Mouse (Mus musculus): ENCODE results near the gene Msh5. TPM values are rescaled to one million over a fixed set of nuclear protein-coding genes. Genes with fewer than 3 reads are reported as not detected.
A peak's percentile ranks its signal among the peaks of the same experiment; 100 is the strongest.

Gene Msh5
- total RNA-seq, 1 experiment = 2.7 TPM

DNA sequence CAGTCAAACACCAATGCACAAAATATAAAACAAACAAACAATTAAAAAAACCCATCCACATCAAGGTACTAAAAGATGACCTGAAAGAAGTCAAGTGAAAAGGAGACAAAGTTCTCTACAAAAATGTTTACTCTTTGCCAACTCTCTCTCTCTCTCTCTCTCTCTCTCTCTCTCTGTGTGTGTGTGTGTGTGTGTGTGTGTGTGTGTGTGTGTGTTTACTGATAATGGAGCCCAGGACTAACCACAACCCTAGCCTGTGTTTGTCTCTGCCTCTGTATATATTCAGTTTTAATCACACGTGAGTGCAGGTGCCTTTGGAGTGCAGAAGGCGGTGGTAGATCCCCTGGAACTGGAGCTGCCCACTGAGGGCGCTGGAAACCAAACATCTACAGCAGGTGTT is 10.5 kb upstream of the Msh5 start:
- H3K36me3 ChIP-seq (ENCODE audit: control insufficient read depth, insufficient read depth, low read length, poor library complexity, severe bottlenecking) = peaks cover 43% of the 10 kb centered on the region

DNA sequence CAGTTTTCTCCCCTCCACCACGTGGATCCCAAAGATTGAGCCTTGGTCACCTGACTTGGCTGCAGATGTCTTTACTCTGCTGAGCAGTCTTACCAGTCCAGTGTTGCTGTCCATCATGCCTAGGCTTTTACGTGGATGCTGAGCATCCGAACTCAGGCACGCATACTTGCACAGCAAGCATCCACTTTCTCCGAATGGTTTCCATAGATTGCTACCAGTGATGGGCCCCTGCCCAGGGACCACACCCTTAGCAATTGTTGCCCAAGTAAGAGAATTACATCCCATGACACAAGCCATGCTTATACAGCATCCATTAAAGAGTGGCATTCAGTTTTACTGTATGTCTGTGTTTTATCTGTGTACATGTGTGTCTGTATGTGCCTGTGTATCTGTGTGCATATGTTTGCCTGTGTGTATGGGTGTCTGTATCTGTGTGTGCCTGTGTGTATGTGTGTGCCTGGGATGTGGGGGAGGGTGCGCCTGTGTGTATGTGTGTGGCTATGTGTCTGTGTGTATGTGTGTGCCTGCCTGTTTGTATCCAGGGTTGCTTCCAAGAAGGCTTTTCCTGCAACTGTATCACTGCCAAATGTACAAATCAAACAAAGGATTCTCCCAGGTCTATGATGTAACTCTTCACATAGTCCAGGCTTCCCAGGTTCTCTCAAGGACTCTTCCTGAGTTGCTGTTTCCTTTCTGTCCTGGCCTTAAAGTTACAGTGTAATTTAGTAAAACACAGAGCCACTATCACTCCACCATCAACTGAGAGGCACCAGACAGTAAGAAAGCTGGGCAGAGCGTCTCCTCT is 9.3 kb upstream of the Msh5 start:
- peaks cover 38% of the 10 kb centered on the region for H3K36me3 ChIP-seq (ENCODE audit: control insufficient read depth, insufficient read depth, low read length, poor library complexity, severe bottlenecking)
- no peak for TF ChIP-seq MAFK (IDR thresholded peaks at IDR 0.05; ENCODE audit: insufficient read depth, low read depth, low read length)
- no peak for TF ChIP-seq ZNF384 (IDR thresholded peaks at IDR 0.05; ENCODE audit: low read depth, low read length)
- no peak for TF ChIP-seq HCFC1 (IDR thresholded peaks at IDR 0.05; ENCODE audit: borderline replicate concordance, insufficient read depth, low read length)
- TF ChIP-seq ZC3H11A (IDR thresholded peaks at IDR 0.05; ENCODE audit: borderline replicate concordance, low read depth, low read length) = no peak
- no peak for TF ChIP-seq CHD2 (IDR thresholded peaks at IDR 0.05; ENCODE audit: low read depth, low read length)
- peaks cover 0 to 26% of the 10 kb centered on the region in 2 experiments; a peak in 3 of 4 replicates for H3K4me1 ChIP-seq (ENCODE audit: control insufficient read depth in 2 of 2, insufficient read depth in 2 of 2, low read length in 2 of 2, poor library complexity in 1 of 2)
- in situ Hi-C loops (cut with MboI; ENCODE audit: low sequenced_read_pairs in 2 of 2, unreplicated experiment in 2 of 2) = no loop called here
- H3K4me3 ChIP-seq (ENCODE audit: insufficient read depth in 1 of 2, low read depth in 1 of 2, low read length in 2 of 2, poor library complexity in 1 of 2, severe bottlenecking in 1 of 2) = no peak overlapping the region
- H3K27ac ChIP-seq (ENCODE audit: insufficient read depth, low read depth, low read length, poor library complexity, severe bottlenecking) = no peak overlapping the region
- no peak overlapping the region for H3K9ac ChIP-seq (ENCODE audit: insufficient read depth, low read depth, low read length, poor library complexity, severe bottlenecking)
- DNase-seq (ENCODE audit: low read depth, low spot score) = no peak
- H3K9me3 ChIP-seq (ENCODE audit: control insufficient read depth, insufficient read depth, low read depth, low read length) = no peaks in the 10 kb centered on the region

More for the DNA sequence above, 10.5 kb upstream of the Msh5 start:
- TF ChIP-seq ZC3H11A (IDR thresholded peaks at IDR 0.05; ENCODE audit: borderline replicate concordance, low read depth, low read length) = no peak
- no peak for TF ChIP-seq MAFK (IDR thresholded peaks at IDR 0.05; ENCODE audit: insufficient read depth, low read depth, low read length)
- TF ChIP-seq CHD2 (IDR thresholded peaks at IDR 0.05; ENCODE audit: low read depth, low read length) = no peak
- Histone ChIP-seq H3K9me3 (ENCODE audit: control insufficient read depth, insufficient read depth, low read depth, low read length) (no peaks in the 10 kb centered on the region), H3K27ac (ENCODE audit: insufficient read depth, low read depth, low read length, poor library complexity, severe bottlenecking) (no peak overlapping the region), H3K4me1 (ENCODE audit: control insufficient read depth in 2 of 2, insufficient read depth in 2 of 2, low read length in 2 of 2, poor library complexity in 1 of 2) (peaks cover 0 to 30% of the 10 kb centered on the region in 2 experiments), H3K9ac (ENCODE audit: insufficient read depth, low read depth, low read length, poor library complexity, severe bottlenecking) (no peak overlapping the region), H3K4me3 (ENCODE audit: insufficient read depth in 1 of 2, low read depth in 1 of 2, low read length in 2 of 2, poor library complexity in 1 of 2, severe bottlenecking in 1 of 2) (no peak overlapping the region)
- no peak for DNase-seq (ENCODE audit: low read depth, low spot score)
- in situ Hi-C loops (cut with MboI; ENCODE audit: low sequenced_read_pairs in 2 of 2, unreplicated experiment in 2 of 2) = no loop called here

DNA sequence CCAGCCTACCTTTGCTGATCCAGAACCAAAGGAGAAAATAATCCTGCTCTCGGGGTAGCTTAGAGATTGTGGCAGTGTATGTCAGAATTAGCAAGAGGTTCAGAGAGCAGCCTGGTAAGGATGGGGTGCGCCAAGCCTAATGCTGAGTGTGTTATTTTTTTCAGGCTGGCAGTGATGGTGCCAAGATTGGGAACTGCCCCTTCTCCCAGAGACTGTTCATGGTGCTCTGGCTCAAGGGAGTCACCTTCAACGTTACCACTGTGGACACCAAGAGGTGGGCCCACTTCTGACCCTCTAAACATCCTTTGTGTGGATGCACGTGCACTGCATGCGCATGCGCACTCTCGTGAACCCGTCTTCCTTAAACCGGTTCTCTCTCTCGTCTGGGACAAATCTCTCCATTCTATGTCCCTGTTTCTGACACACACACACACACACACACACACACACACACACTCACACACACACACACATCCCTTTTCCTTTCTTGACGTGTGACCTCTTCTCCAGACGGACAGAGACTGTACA is 5.8 kb upstream of the Msh5 start:
- in situ Hi-C loops (cut with MboI; ENCODE audit: low sequenced_read_pairs in 2 of 2, unreplicated experiment in 2 of 2) = no loop called here
- Histone ChIP-seq H3K36me3 (ENCODE audit: control insufficient read depth, insufficient read depth, low read length, poor library complexity, severe bottlenecking) (peaks cover 28% of the 10 kb centered on the region), H3K9ac (ENCODE audit: insufficient read depth, low read depth, low read length, poor library complexity, severe bottlenecking) (peak overlapping the region; percentile 89)

DNA sequence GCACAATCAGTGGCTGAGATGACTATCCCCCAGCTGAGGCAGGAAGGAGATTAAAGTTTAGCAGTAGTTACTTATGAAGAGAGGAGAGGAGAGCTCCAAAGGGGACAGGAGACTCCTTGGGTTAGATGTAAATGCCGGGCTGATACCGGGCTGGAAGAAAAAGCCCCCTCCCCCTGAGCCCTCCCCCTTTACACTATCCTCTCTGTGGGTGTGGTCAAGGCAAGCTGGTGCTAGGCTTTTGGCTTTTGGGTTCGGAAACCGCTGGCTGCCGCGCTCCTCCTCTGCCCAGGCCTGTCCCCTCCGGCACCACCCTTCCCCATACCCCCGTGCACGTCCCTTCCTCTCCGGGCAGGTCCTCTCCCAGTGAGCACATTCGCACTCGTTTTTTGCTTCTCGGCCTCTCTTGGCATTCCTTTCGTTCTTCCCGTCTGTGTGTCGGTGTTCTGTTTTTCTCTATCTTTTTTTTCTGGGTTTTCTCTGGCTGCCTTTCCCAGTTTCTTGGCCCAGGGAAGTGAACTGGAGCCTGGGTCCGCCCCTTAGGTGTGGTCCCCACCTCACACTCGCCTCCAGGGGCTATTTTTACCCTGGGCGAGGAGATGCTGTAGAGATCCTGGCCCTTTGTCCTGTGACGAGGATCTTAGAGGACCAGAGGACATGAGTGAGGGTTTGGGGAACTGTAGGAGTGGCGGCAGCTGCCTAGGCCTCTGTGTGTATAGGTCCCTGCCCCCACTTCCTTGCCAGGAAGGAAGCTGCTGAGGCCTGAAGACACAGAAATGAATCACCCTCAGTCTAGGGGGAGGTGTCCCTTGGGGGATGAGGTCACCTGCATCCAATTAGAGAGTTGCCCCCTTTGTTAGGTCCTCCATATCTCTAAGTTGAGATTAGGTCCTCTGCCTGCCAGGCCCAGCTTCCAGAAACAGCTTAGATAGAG is 4.9 kb upstream of the Msh5 start:
- in situ Hi-C loops (cut with MboI; ENCODE audit: low sequenced_read_pairs in 2 of 2, unreplicated experiment in 2 of 2) = no loop called here
- peak; percentile 69 for DNase-seq (ENCODE audit: low read depth, low spot score)
- peaks cover 0 to 26% of the 10 kb centered on the region in 2 experiments; a peak in 3 of 4 replicates for H3K4me1 ChIP-seq (ENCODE audit: control insufficient read depth in 2 of 2, insufficient read depth in 2 of 2, low read length in 2 of 2, poor library complexity in 1 of 2)
- peak; percentile 12; the same call in 1 of the 2 replicates for TF ChIP-seq CHD2 (IDR thresholded peaks at IDR 0.05; ENCODE audit: low read depth, low read length)
- TF ChIP-seq ZNF384 (IDR thresholded peaks at IDR 0.05; ENCODE audit: low read depth, low read length) = no peak
- peaks cover 28% of the 10 kb centered on the region for H3K36me3 ChIP-seq (ENCODE audit: control insufficient read depth, insufficient read depth, low read length, poor library complexity, severe bottlenecking)
- H3K27ac ChIP-seq (ENCODE audit: insufficient read depth, low read depth, low read length, poor library complexity, severe bottlenecking) = peak overlapping the region; percentile 93
- H3K4me3 ChIP-seq (ENCODE audit: insufficient read depth in 1 of 2, low read depth in 1 of 2, low read length in 2 of 2, poor library complexity in 1 of 2, severe bottlenecking in 1 of 2) = peak overlapping the region; percentile 78 to 79
- H3K9ac ChIP-seq (ENCODE audit: insufficient read depth, low read depth, low read length, poor library complexity, severe bottlenecking) = peak overlapping the region; percentile 89
- H3K9me3 ChIP-seq (ENCODE audit: control insufficient read depth, insufficient read depth, low read depth, low read length) = no peaks in the 10 kb centered on the region

More for the DNA sequence above, 5.8 kb upstream of the Msh5 start:
- H3K9me3 ChIP-seq (ENCODE audit: control insufficient read depth, insufficient read depth, low read depth, low read length) = no peaks in the 10 kb centered on the region
- no peak for DNase-seq (ENCODE audit: low read depth, low spot score)
- H3K4me1 ChIP-seq (ENCODE audit: control insufficient read depth in 2 of 2, insufficient read depth in 2 of 2, low read length in 2 of 2, poor library complexity in 1 of 2) = peaks cover 0 to 26% of the 10 kb centered on the region in 2 experiments; a peak in 3 of 4 replicates
- H3K4me3 ChIP-seq (ENCODE audit: insufficient read depth in 1 of 2, low read depth in 1 of 2, low read length in 2 of 2, poor library complexity in 1 of 2, severe bottlenecking in 1 of 2) = peak overlapping the region; percentile 78 to 79; a peak in 3 of 4 replicates
- peak overlapping the region; percentile 93; the same call in 1 of the 2 replicates for H3K27ac ChIP-seq (ENCODE audit: insufficient read depth, low read depth, low read length, poor library complexity, severe bottlenecking)
- TF ChIP-seq ZC3H11A (IDR thresholded peaks at IDR 0.05; ENCODE audit: borderline replicate concordance, low read depth, low read length) = no peak
- TF ChIP-seq HCFC1 (IDR thresholded peaks at IDR 0.05; ENCODE audit: borderline replicate concordance, insufficient read depth, low read length) = no peak
- no peak for TF ChIP-seq CHD2 (IDR thresholded peaks at IDR 0.05; ENCODE audit: low read depth, low read length)
- TF ChIP-seq MAFK (IDR thresholded peaks at IDR 0.05; ENCODE audit: insufficient read depth, low read depth, low read length) = no peak
- no peak for TF ChIP-seq ZNF384 (IDR thresholded peaks at IDR 0.05; ENCODE audit: low read depth, low read length)
